ENCODE assay signal across 19 mouse cellular contexts in the genomic region with DNA sequence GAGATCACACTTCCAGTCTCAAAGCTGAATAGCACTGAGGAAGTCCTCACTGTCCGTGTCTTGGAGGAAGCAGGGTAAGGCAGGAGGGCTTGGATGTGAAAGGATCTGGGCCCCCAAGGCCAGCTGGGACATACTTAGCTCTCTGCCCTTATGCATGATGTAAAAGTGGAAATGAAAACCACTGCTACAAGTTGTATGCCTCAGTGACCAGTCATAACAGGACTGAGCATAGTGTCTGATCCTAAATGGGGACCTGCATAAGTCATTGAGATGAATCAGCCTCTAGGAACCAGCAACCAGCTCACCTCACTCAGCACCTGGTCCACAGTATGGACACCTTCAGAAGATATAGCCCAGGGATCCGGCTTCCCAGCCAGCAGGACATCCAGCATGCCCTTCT. TPM values are rescaled to one million over a fixed set of nuclear protein-coding genes. Genes with fewer than 3 reads are reported as not detected.
DNase-seq lines count a peak whose midpoint lies in the region; ATAC-seq and TF ChIP-seq lines count a peak whose summit lies in the region.
"Had no signal": no experiment of that assay in that cellular context is flagged by ENCODE, and none has a peak within 500 bp of the region (broad histone marks: within the 10 kb centered on the region; RNA-seq: fewer than 3 reads in every experiment).

No protein-coding gene starts in this region.

- peaks cover 3 to 15% of the 10 kb centered on the region in 2 experiments for H3K36me3 ChIP-seq in CH12.LX (replicated peaks in 1 of 2; ENCODE audit: control insufficient read depth in 1 of 2, insufficient read depth in 1 of 2, low read length in 1 of 2)

- H3K4me1 ChIP-seq in CH12.LX (ENCODE audit: control insufficient read depth in 1 of 2, insufficient read depth in 2 of 2), result peaks cover 13 to 16% of the 10 kb centered on the region in 2 experiments
- H3K4me1 ChIP-seq in embryonic fibroblast, embryonic 13.5 days (ENCODE audit: control insufficient read depth, insufficient read depth, low read length), result peaks cover 6% of the 10 kb centered on the region; the same call in 1 of the 2 replicates
- H3K4me1 ChIP-seq: heart, embryonic 10.5 days had no signal

- no peaks in the 10 kb centered on the region for H3K9me3 ChIP-seq in CH12.LX (replicated peaks; ENCODE audit: low read length)
- H3K9me3 ChIP-seq: heart, embryonic 10.5 days; heart, embryonic 13.5 days had no signal

- TF ChIP-seq RAD21 in CH12.LX (IDR thresholded peaks at IDR 0.05; ENCODE audit: low read depth, low read length), result no peak

- peak; percentile 99 for TF ChIP-seq EP300 in CH12.LX (IDR thresholded peaks at IDR 0.05; ENCODE audit: low read length)

- peak overlapping the region; percentile 57 for H3K4me2 ChIP-seq in CH12.LX (ENCODE audit: insufficient read depth, low read depth, poor library complexity, severe bottlenecking)
- H3K4me2 ChIP-seq: heart, embryonic 13.5 days; hindbrain, embryonic 14.5 days had no signal

- no peak overlapping the region for H3K4me3 ChIP-seq in CH12.LX (replicated peaks in 1 of 3; ENCODE audit: low read depth in 2 of 3, low read length in 2 of 3, poor library complexity in 1 of 3)
- no peak overlapping the region for H3K4me3 ChIP-seq in embryonic fibroblast, embryonic 13.5 days (ENCODE audit: insufficient read depth, low read length)
- H3K4me3 ChIP-seq: heart, adult 2 months; heart, embryonic 10.5 days; heart, embryonic 13.5 days had no signal

- ATAC-seq in frontal cortex, adult (ENCODE audit: low TSS enrichment), result peak; percentile 5; the same call in 1 of the 2 replicates
- ATAC-seq: CD4-positive, CD25-positive, alpha-beta regulatory T cell, adult 4 months; forebrain, embryonic 14.5 days; forebrain, postnatal 0 days; hindbrain, postnatal 0 days; inflammation-experienced regulatory T-cells, adult 6 months; intestine, embryonic 16.5 days had no signal

- no peak for DNase-seq in frontal cortex, postnatal 36 days (ENCODE audit: low spot score in 2 of 2)
- peak; percentile 85 for DNase-seq in CH12.LX (ENCODE audit: extremely low read depth)
- DNase-seq in spleen, postnatal 36 days (ENCODE audit: low spot score in 2 of 2), result no peak
- DNase-seq in kidney, adult 8-10 months, result no peak
- DNase-seq: adrenal gland, adult 2 months; forebrain, postnatal 0 days; gastrocnemius, postnatal 10 days; gastrocnemius, postnatal 36 days had no signal

- H3K79me2 ChIP-seq in CH12.LX (replicated peaks; ENCODE audit: control insufficient read depth, extremely low read depth, insufficient read depth, poor library complexity, severe bottlenecking), result no peaks in the 10 kb centered on the region

- in situ Hi-C loops in CH12.LX (cut with MboI; ENCODE audit: low pct_ligation_motif_present, low pct_unique_long_range_greater_than_20kb, low sequenced_read_pairs), result no loop called here

- peak overlapping the region; percentile 20; the same call in 1 of the 2 replicates for H3K27ac ChIP-seq in CH12.LX (ENCODE audit: insufficient read depth, low read depth)
- peak overlapping the region; percentile 53 for H3K27ac ChIP-seq in embryonic fibroblast, embryonic 13.5 days (ENCODE audit: insufficient read depth, low read length)
- H3K27ac ChIP-seq: heart, adult 2 months; heart, embryonic 10.5 days; heart, embryonic 13.5 days; hindbrain, embryonic 14.5 days; hindbrain, postnatal 0 days had no signal

- dilution Hi-C loops in CH12.LX (cut with MboI; ENCODE audit: extremely low pct_ligation_motif_present, extremely low pct_unique_long_range_greater_than_20kb, low sequenced_read_pairs), result no loop called here

- H3K9ac ChIP-seq in CH12.LX (ENCODE audit: insufficient read depth, low read depth), result no peak overlapping the region
- H3K9ac ChIP-seq: forebrain, postnatal 0 days; heart, embryonic 13.5 days; hindbrain, embryonic 14.5 days had no signal

- H3K27me3 ChIP-seq in CH12.LX (replicated peaks), result no peaks in the 10 kb centered on the region
- H3K27me3 ChIP-seq: heart, embryonic 13.5 days had no signal

- no peak for TF ChIP-seq CTCF in CH12.LX (conservative IDR thresholded peaks at IDR 0.05 in 1 of 2, IDR thresholded peaks at IDR 0.05 in 1 of 2; ENCODE audit: low read depth in 2 of 2, low read length in 2 of 2)
- TF ChIP-seq CTCF in embryonic fibroblast, embryonic 13.5 days (IDR thresholded peaks at IDR 0.05; ENCODE audit: borderline replicate concordance, insufficient read depth, low read length), result no peak

- TF ChIP-seq POLR2A in CH12.LX (IDR thresholded peaks at IDR 0.05; ENCODE audit: low read depth, low read length), result 0 out of 2 replicates have a peak, but pooled peaks have one; percentile 27
- no peak for TF ChIP-seq POLR2A in embryonic fibroblast, embryonic 13.5 days (IDR thresholded peaks at IDR 0.05; ENCODE audit: low read depth, low read length)

TF ChIP-seq in CH12.LX, 34 proteins besides CTCF, POLR2A, EP300 and RAD21:
- TF ChIP-seq TBP (conservative IDR thresholded peaks at IDR 0.05; ENCODE audit: low read depth, low read length), result 0 out of 2 replicates have a peak, but pooled peaks have one; percentile 27
- no peak for TF ChIP-seq PAX5 (IDR thresholded peaks at IDR 0.05; ENCODE audit: low read length)
- TF ChIP-seq JUN (IDR thresholded peaks at IDR 0.05; ENCODE audit: insufficient read depth, low read depth, low read length), result peak; percentile 97
- TF ChIP-seq SMC3 (IDR thresholded peaks at IDR 0.05; ENCODE audit: low read depth, low read length), result no peak
- TF ChIP-seq MEF2A (IDR thresholded peaks at IDR 0.05; ENCODE audit: borderline replicate concordance, low read depth, low read length), result peak; percentile 98
- no peak for TF ChIP-seq HCFC1 (IDR thresholded peaks at IDR 0.05; ENCODE audit: low read depth, low read length)
- no peak for TF ChIP-seq CHD1 (IDR thresholded peaks at IDR 0.05; ENCODE audit: low read depth, low read length)
- TF ChIP-seq TCF12 (IDR thresholded peaks at IDR 0.05; ENCODE audit: low read depth, low read length), result peak; percentile 97
- TF ChIP-seq ELF1 (IDR thresholded peaks at IDR 0.05; ENCODE audit: low read depth, low read length), result no peak
- TF ChIP-seq GABPA (IDR thresholded peaks at IDR 0.05; ENCODE audit: insufficient replicate concordance, low read depth, low read length), result no peak
- no peak for TF ChIP-seq ZKSCAN1 (IDR thresholded peaks at IDR 0.05; ENCODE audit: borderline replicate concordance, low read depth, low read length)
- no peak for TF ChIP-seq ZC3H11A (IDR thresholded peaks at IDR 0.05; ENCODE audit: low read depth, low read length)
- TF ChIP-seq POLR2AphosphoS2 (IDR thresholded peaks at IDR 0.05; ENCODE audit: low read depth, low read length), result no peak
- peak; percentile 76 for TF ChIP-seq MAFK (IDR thresholded peaks at IDR 0.05; ENCODE audit: insufficient replicate concordance, low read length)
- TF ChIP-seq SIN3A (IDR thresholded peaks at IDR 0.05; ENCODE audit: low read length), result 0 out of 2 replicates have a peak, but pooled peaks have one; percentile 64
- TF ChIP-seq BHLHE40 (IDR thresholded peaks at IDR 0.05; ENCODE audit: low read depth, low read length), result peak; percentile 74; the same call in 1 of the 2 replicates
- TF ChIP-seq E2F4 (IDR thresholded peaks at IDR 0.05; ENCODE audit: insufficient replicate concordance, low read depth, low read length), result no peak
- TF ChIP-seq USF2 (conservative IDR thresholded peaks at IDR 0.05; ENCODE audit: low read depth, low read length), result no peak
- TF ChIP-seq RCOR1 (conservative IDR thresholded peaks at IDR 0.05; ENCODE audit: low read depth, low read length), result peak; percentile 98
- 0 out of 2 replicates have a peak, but pooled peaks have one; percentile 18 for TF ChIP-seq NRF1 (IDR thresholded peaks at IDR 0.05; ENCODE audit: low read depth, low read length)
- TF ChIP-seq IRF4 (IDR thresholded peaks at IDR 0.05; ENCODE audit: low read depth, low read length), result peak; percentile 99
- peak; percentile 23; the same call in 1 of the 2 replicates for TF ChIP-seq ZNF384 (IDR thresholded peaks at IDR 0.05; ENCODE audit: low read depth, low read length)
- no peak for TF ChIP-seq USF1 (IDR thresholded peaks at IDR 0.05; ENCODE audit: low read depth, low read length)
- no peak; the same call in 1 of the 2 replicates for TF ChIP-seq ZMIZ1 (IDR thresholded peaks at IDR 0.05; ENCODE audit: low read depth, low read length)
- TF ChIP-seq MAX (IDR thresholded peaks at IDR 0.05; ENCODE audit: low read length), result 0 out of 2 replicates have a peak, but pooled peaks have one; percentile 38
- TF ChIP-seq CHD2 (IDR thresholded peaks at IDR 0.05; ENCODE audit: low read length), result peak; percentile 86
- peak; percentile 99 for TF ChIP-seq JUND (conservative IDR thresholded peaks at IDR 0.05; ENCODE audit: low read depth, low read length)
- TF ChIP-seq MXI1 (IDR thresholded peaks at IDR 0.05; ENCODE audit: low read depth, low read length), result no peak
- 0 out of 2 replicates have a peak, but pooled peaks have one; percentile 49 for TF ChIP-seq MYC (IDR thresholded peaks at IDR 0.05; ENCODE audit: low read depth, low read length)
- peak; percentile 65; the same call in 1 of the 2 replicates for TF ChIP-seq MAZ (IDR thresholded peaks at IDR 0.05; ENCODE audit: low read depth, low read length)
- peak; percentile 91 for TF ChIP-seq ETS1 (conservative IDR thresholded peaks at IDR 0.05; ENCODE audit: low read depth, low read length)
- TF ChIP-seq KAT2A (IDR thresholded peaks at IDR 0.05; ENCODE audit: insufficient replicate concordance, low read length), result no peak
- no peak for TF ChIP-seq NELFE (IDR thresholded peaks at IDR 0.05; ENCODE audit: low read depth, low read length)
- TF ChIP-seq UBTF (IDR thresholded peaks at IDR 0.05; ENCODE audit: low read depth, low read length), result no peak
TF ChIP-seq in CH12.LX: peak in this region for 17.

RNA-seq across cellular contexts. Expression of gene Numb, which starts 46.6 kb away (rescaled TPM):
- 5.7 and 6.2 TPM in 2 replicates for total RNA-seq in CH12.LX (2012; rRNA removed)
- 5.0 and 5.3 TPM in 2 replicates for total RNA-seq in CH12.LX (2014; rRNA removed)
- 5.7 and 6.9 TPM in 2 replicates for polyA plus RNA-seq in CH12.LX (2012; ENCODE audit: insufficient read length, low read depth)
- 23.6 and 26.7 TPM in 2 replicates for polyA plus RNA-seq in embryonic fibroblast, embryonic 13.5 days (2011; ENCODE audit: insufficient read length, low read depth, missing spikeins)
